Mouse (Mus musculus): ENCODE data around the gene Scrn1. TPM values are rescaled to one million over a fixed set of nuclear protein-coding genes. Genes with fewer than 3 reads are reported as not detected.

Scrn1 gene
- total RNA-seq, 2 experiments from 2014 or later, result 143 to 145 TPM

- no peak for DNase-seq (ENCODE audit: low spot score in 2 of 2)
- intact Hi-C loops (cut with DNase I), result no loop called here
Measured at GRCm38 (mm10) chr6:54491074-54491473, 75.2 kb downstream of the Scrn1 start.

GRCm38 (mm10) chr6:54485973-54486569, 80.2 kb downstream of the Scrn1 start:
- no peak for DNase-seq (ENCODE audit: low spot score in 2 of 2)
- intact Hi-C loops (cut with DNase I), result no loop called here

GRCm38 (mm10) chr6:54485435-54485901, 80.8 kb downstream of the Scrn1 start:
- DNase-seq (ENCODE audit: low spot score in 2 of 2), result no peak
- intact Hi-C loops (cut with DNase I), result no loop called here

- intact Hi-C loops (cut with DNase I), result no loop called here
- DNase-seq (ENCODE audit: low spot score in 2 of 2), result no peak
Measured at GRCm38 (mm10) chr6:54485000-54485399, 81.3 kb downstream of the Scrn1 start.

GRCm38 (mm10) chr6:54481390-54482112, 84.7 kb downstream of the Scrn1 start:
- intact Hi-C loops (cut with DNase I), result no loop called here
- no peak for DNase-seq (ENCODE audit: low spot score in 2 of 2)

GRCm38 (mm10) chr6:54478646-54479324, 87.5 kb downstream of the Scrn1 start:
- DNase-seq (ENCODE audit: low spot score in 2 of 2), result peak in 1 of 2 experiments; percentile 63
- intact Hi-C loops (cut with DNase I), result loop anchor here (2.0 to 5.0 kb wide), 2 partner anchors 86 to 226 kb away; no protein-coding TSS in a partner anchor

GRCm38 (mm10) chr6:54475926-54476667, 90.2 kb downstream of the Scrn1 start:
- DNase-seq (ENCODE audit: low spot score in 2 of 2), result peak; percentile 71 to 91
- intact Hi-C loops (cut with DNase I), result loop anchor here (1.0 to 5.0 kb wide), 3 partner anchors 9 to 224 kb away; no protein-coding TSS in a partner anchor

- intact Hi-C loops (cut with DNase I), result no loop called here
- no peak for DNase-seq (ENCODE audit: low spot score in 2 of 2)
Measured at GRCm38 (mm10) chr6:54472846-54473715, 93.2 kb downstream of the Scrn1 start.

- no peak for DNase-seq (ENCODE audit: low spot score in 2 of 2)
- intact Hi-C loops (cut with DNase I), result no loop called here
Measured at GRCm38 (mm10) chr6:54471866-54472265, 94.4 kb downstream of the Scrn1 start.

- intact Hi-C loops (cut with DNase I), result loop anchor here (1.0 kb wide), 1 partner anchor 9 kb away; no protein-coding TSS in a partner anchor
- DNase-seq (ENCODE audit: low spot score in 2 of 2), result peak in 1 of 2 experiments; percentile 53
Measured at GRCm38 (mm10) chr6:54467371-54467770, 98.9 kb downstream of the Scrn1 start.

GRCm38 (mm10) chr6:54464926-54465325, 101.4 kb downstream of the Scrn1 start:
- intact Hi-C loops (cut with DNase I), result no loop called here
- DNase-seq (ENCODE audit: low spot score in 2 of 2), result no peak

- no peak for DNase-seq (ENCODE audit: low spot score in 2 of 2)
- intact Hi-C loops (cut with DNase I), result no loop called here
Measured at GRCm38 (mm10) chr6:54463701-54464458, 102.4 kb downstream of the Scrn1 start.

GRCm38 (mm10) chr6:54462766-54463165, 103.5 kb downstream of the Scrn1 start:
- intact Hi-C loops (cut with DNase I), result no loop called here
- no peak for DNase-seq (ENCODE audit: low spot score in 2 of 2)

GRCm38 (mm10) chr6:54460915-54461671, 105.2 kb downstream of the Scrn1 start:
- DNase-seq (ENCODE audit: low spot score in 2 of 2), result peak; percentile 48 to 84
- intact Hi-C loops (cut with DNase I), result loop anchor here (2.0 kb wide), 1 partner anchor 28 kb away; no protein-coding TSS in a partner anchor

- intact Hi-C loops (cut with DNase I), result loop anchor here (2.0 kb wide), 1 partner anchor 28 kb away; no protein-coding TSS in a partner anchor
- no peak for DNase-seq (ENCODE audit: low spot score in 2 of 2)
Measured at GRCm38 (mm10) chr6:54460172-54460914, 105.9 kb downstream of the Scrn1 start.

- no peak for DNase-seq (ENCODE audit: low spot score in 2 of 2)
- intact Hi-C loops (cut with DNase I), result loop anchor here (2.0 kb wide), 1 partner anchor 27 kb away; no protein-coding TSS in a partner anchor
Measured at GRCm38 (mm10) chr6:54459661-54460060, 106.6 kb downstream of the Scrn1 start.

All from left cerebral cortex, postnatal 25 days (tissue).